Comparison of ENCODE assay signal across 8 mouse cellular contexts in the genomic region with DNA sequence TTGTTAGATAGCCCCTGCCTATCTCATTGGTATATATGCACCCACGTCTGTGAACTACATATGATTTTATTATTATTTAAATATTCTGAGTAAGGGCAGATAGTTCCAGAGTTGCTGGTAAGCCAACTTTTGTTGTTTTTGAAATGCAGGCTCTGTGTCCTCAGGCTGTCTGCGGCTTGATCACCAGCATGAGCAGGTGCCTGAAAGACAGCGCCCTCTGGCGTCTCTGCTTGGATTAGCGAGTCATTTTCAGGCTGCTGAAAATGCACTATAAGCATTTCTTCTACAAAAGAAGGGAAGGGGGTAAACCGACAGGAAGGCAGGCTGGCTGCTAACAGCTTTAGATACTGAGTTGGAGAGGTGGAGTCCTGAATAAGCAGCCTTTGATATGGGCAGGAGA.
DNase-seq lines count a peak whose midpoint lies in the region; ATAC-seq and TF ChIP-seq lines count a peak whose summit lies in the region.

No protein-coding gene starts in this region.

- 3% methylated on average over 6 of the region's 6 CpGs for WGBS in lung, postnatal 0 days

- no peak overlapping the region for H3K9ac ChIP-seq in lung, postnatal 0 days (replicated peaks; ENCODE audit: low read depth)

- no peaks in the 10 kb centered on the region for H3K36me3 ChIP-seq in lung, postnatal 0 days (ENCODE audit: insufficient read depth, low read length)

- TF ChIP-seq EP300 in lung, postnatal 0 days (IDR thresholded peaks at IDR 0.05): no peak

- no peak for ATAC-seq in lung, postnatal 0 days
- ATAC-seq in erythroid progenitor cell, adult 5-6 weeks (replicated peaks; ENCODE audit: low FRiP score, poor library complexity, severe bottlenecking): no peak

- DNase-seq in Muller cell, postnatal 12 days (ENCODE audit: inconsistent ontology term): peak; percentile 31
- DNase-seq in adrenal gland, postnatal 10 days: peak; percentile 83
- DNase-seq in embryo, embryonic 10.5 days (ENCODE audit: low spot score): peak; percentile 76
- peak; percentile 11 for DNase-seq in gastrocnemius, postnatal 25 days
- peak; percentile 78 to 88 for DNase-seq in layer of hippocampus, adult 2 months (ENCODE audit: low spot score in 2 of 2)
- peak; percentile 44 for DNase-seq in lung, postnatal 0 days (ENCODE audit: low spot score)
- DNase-seq in right cerebral cortex, postnatal 4 days: peak; percentile 90

- H3K4me2 ChIP-seq in lung, postnatal 0 days (replicated peaks; ENCODE audit: low read depth, low read length): no peak overlapping the region

- no peak overlapping the region for H3K27ac ChIP-seq in layer of hippocampus, adult 2 months
- H3K27ac ChIP-seq in lung, postnatal 0 days (ENCODE audit: low read length): no peak overlapping the region

- no peak overlapping the region for H3K4me3 ChIP-seq in layer of hippocampus, adult 2 months
- no peak overlapping the region for H3K4me3 ChIP-seq in lung, postnatal 0 days (ENCODE audit: low read depth, low read length)

- peak; percentile 96 for TF ChIP-seq CTCF in layer of hippocampus, adult 2 months (conservative IDR thresholded peaks at IDR 0.05)
- peak; percentile 81 for TF ChIP-seq CTCF in lung, postnatal 0 days (IDR thresholded peaks at IDR 0.05)

- no peaks in the 10 kb centered on the region for H3K4me1 ChIP-seq in lung, postnatal 0 days (ENCODE audit: insufficient read depth, low read depth, low read length)

- no peaks in the 10 kb centered on the region for H3K27me3 ChIP-seq in lung, postnatal 0 days (replicated peaks; ENCODE audit: insufficient read depth, low read length)

- H3K9me3 ChIP-seq in lung, postnatal 0 days (ENCODE audit: low read length): no peaks in the 10 kb centered on the region

Comparison
In these comparisons a context has a peak if more than half of its experiments do, and no peak if none do; other contexts are left out.
1. DNase-seq: peak in every context shown above with its lines; median percentile 90 in right cerebral cortex, postnatal 4 days; 83 in adrenal gland, postnatal 10 days; 83 in layer of hippocampus, adult 2 months; 76 in embryo, embryonic 10.5 days; 44 in lung, postnatal 0 days; 31 in Muller cell, postnatal 12 days; 11 in gastrocnemius, postnatal 25 days.